Mouse (Mus musculus) brain, adult 2 months (tissue): ENCODE results near the gene Gm20503.

Experiments used
- DNase-seq: peaks from one replicate; pipeline ENCODE4 v3.0.0; 2011; ENCODE audit warnings: low read depth, low spot score

Gene Gm20503

DNA sequence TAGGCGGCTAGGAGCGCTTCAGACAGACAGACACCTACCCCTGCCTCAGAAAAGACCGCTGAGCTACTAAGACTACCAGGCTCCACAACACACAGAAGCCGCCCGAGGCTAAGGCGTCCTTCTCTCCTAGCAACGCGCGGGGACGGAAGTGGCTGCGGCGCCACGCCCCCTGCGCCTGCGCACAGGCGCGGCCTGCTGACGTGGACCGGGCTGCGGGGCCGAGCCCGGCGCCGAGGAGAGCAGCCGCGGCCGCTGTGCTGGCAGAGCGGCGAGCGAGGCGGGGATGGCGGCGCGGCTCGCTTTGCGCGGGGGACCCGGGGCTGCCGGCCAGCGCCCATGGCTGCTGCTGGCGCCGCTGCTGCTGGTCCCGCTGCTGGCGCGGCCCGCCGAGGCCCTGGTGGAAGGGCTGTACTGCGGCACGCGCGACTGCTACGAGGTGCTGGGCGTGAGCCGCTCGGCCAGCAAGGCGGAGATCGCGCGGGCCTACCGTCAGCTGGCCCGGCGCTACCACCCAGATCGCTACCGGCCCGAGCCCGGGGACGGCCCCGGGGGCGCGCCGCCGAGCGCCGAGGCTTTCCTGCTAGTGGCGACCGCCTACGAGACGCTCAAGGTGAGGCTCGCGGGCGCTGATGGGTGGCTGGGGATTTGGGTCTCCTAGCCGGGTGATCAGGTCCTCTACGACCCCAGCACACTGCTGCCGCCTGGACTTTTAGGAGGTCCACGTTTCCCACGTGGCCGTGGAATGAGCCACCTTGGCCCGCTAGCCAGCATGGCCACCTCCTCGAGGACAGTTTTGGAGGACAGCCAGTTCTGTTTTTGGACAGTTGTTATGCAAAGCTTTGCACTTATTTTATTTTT, at the start of gene Gm20503:
Gene Gm20503 (plus strand): TSS at position 263 of the 858 bp plus-strand sequence.
- DNase-seq, result peak; percentile 96

DNA sequence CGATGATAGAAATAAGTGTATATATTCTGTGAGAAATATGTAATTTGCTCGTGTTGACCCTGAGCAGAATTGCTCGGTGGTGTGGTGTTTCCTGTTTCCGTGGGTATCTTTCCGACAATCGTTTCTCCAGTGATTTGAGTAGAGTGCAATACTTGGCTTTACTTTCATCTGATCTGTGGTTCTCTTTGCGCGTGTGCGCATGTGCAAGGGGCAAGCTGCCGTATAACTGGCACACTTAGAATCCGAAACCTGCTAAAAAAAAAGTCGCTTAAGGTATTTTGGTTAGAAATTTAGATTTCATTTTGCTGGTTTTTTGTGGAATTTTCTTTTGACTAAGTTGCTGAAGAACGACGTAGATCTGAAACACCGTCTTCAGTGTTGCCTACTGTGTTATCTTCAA, 41.3 kb upstream of the Gm20503 start:
- no peak for DNase-seq

DNA sequence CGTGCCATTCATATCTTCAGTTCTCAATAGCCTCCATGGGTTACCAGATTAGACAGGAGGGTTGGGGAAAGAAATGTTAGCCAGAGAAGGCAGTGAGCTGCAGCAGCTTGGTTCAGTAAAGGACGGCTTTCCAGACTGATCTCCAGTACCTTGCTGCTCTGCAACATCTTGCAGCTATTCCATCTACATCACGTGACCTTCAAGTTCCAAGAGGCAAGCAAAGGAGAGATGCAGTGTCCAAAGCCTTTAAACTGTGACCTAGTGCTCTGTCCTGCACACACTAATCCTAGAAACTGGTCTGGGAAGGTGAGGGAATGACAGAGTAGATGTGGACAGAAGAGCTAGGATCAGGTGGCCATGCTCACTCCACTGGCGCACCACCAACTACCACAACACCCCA, 39.7 kb upstream of the Gm20503 start:
- DNase-seq, result no peak

DNA sequence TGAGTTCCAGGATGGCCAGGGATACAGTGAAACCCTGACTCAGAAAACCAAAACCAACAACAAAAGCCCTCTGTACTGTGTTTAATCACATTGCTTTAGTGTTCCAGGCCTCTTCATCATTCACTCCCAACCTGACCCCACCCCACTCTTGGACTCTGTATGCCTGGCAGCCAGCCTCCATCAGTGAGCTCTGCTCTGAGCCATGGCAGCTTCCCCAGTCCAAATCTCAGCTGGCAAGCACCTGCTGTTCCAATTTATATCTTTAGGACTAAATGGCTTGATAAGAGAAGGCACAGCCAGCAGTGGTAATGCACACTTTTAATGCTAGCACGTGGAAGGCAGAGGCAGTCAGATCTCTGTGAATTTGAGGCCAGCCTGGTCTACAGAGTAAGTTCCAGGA, 37.9 kb upstream of the Gm20503 start:
- no peak for DNase-seq

DNA sequence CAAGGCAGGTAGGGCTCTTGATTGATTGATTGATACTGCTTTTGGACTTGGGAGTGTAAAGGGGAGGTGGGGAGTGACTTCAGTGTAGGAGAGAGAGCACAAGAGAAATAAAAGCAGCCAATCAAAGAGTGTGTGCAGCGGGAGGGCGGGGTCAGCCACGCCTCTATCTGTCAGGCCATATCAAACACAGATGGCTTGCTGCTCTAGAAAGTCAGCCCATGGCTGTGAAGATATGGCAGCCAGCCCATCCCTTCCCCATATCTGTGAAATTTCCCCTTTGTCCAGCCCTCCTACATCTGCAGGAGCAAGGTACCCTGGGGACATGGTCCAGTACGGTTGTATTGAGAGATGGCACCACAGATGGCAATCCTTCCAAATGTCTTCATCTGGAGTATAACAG, 32.3 kb upstream of the Gm20503 start:
- no peak for DNase-seq

DNA sequence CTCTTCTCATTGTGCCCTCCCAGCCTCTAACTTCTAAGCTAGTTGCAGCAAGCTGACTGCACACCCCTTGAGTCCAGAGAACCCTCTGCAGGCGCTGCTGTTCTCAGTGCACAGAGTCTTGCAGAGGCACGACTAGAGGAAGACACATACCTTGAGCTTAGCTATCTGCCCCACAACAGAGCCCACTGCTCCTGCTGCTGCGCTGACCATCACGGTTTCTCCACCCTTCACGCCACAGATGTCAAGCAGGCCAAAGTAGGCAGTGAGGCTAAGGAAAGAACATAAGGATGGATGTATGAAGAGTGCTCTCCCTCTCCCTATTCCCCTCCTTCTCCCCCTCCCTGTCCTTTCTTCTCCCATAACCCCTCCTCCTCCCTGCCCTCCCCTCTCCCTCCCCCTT, 27.3 kb upstream of the Gm20503 start:
- DNase-seq, result no peak

DNA sequence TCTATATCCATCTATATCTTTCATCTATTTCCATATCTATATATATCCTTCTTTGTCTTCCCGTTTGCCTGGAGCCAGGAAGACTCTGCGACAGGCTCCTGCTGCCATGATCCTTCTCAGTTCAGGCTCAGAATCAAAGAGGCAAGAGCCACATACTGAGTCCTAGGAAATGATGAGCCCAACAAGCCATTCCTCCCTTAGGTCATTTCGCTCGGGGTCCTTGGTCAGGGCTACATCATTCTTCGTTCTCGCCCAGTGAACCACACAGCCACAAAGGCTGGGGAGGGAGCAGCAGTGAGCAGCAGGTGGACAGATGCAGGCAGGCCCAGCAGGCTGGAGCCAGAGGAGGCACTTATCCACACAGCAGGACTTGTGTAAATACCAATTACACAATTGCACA, 21.6 kb upstream of the Gm20503 start:
- no peak for DNase-seq

DNA sequence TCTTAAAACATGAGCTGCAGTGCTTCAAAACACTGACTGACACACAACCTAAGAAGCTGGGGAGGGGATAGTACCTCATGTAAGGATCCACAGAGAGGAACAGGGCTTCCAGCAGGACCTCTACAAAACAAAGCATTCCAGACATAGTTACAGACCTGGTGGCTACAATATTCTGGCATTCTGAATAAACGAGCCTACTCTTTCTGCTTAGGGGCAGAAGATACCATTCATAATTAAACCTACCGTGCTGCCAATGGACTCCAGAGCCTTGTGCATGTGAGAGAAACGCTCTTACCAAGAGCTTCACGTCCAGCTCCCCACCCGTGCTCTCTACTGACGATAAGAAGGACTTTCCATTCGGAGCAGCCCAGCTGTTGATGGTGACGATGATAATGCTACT, 20.2 kb upstream of the Gm20503 start:
- DNase-seq, result no peak

DNA sequence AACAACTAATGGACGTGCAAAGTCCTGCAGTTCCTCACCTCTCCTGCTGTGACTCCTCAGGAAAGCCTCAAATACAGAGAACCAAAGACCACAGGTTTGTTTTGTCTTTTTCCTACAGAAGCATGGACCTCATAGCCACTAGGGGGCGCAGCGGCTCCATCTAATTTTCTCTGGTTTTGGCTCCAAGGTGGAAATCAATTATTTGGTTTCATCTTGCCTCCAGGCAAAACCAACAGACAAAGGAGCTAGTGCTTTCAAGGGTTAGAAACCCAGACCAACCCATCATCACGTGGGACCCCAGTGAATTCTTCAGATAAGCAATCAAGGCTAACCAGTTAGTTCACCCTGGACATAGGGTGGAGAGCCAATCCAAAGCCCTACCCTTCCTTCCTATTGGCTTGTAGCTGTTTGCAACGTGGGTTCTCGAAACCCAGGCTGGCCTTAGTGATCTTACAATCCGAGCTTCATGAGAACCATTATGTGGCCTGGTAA, 17.8 kb upstream of the Gm20503 start:
- peak; percentile 76 for DNase-seq

DNA sequence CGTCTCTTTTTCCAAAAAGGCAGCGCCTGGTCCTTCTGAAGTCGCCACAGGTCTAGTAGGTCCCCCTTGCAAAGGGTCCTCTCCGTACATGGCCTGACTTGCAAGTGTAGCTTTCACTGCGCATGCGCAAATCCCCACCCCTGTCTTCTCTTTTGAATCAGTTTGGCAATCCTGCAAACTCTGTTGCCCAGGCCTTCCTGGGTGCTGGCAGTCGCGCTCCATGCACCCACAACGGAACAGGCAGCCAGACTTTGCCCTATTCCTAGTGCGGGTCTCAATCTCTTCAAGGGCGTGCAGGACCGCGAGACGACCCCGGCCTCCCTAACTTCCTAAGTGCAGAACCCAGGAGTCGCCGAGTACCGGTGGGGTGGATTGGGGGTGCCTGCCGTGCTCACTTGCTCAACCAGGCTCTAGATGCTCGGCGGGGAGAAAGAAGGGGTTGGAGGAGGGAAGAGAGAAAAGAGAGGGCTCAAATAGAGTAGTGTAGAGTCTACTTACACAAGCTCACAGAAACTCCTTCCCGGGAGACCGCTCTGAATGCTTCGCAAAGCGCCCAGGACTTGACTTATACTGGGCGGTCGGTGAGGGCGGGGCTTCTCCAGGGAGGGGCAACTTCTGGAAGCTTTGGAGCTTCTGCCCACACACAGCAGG, 16.3 kb upstream of the Gm20503 start, which contains the start of gene Ptgr1:
Gene Ptgr1 (minus strand): TSS at position 580 of the 651 bp plus-strand sequence.
- DNase-seq, result peak; percentile 90

DNA sequence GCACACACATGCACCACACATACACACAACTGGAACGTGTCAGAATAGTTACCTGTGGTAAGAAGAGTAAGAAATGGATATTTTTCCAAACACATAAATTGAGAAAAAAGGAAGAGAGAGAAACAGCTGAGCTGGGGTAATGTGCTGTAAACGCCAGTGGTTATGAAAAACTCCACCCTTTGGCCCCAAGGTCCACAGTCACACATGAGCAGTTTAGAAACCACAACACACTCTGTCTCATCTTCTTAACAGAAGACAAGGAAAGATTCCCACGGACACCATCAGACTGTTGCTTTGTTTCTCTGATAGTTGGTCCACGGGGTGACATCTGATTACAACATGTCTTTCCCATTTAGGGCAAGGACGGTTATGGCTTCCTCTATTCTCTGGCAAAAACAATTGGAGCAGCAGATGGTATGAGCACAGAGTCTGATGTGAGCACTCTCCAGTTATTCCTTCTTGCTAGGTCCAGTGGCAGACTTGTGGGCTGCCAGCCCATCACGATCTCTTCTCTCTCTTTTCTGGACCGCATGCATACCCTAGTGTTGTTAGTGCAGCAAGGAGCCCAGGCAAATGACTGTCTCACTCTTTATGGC, 13.6 kb upstream of the Gm20503 start:
- peak; percentile 41 for DNase-seq

DNA sequence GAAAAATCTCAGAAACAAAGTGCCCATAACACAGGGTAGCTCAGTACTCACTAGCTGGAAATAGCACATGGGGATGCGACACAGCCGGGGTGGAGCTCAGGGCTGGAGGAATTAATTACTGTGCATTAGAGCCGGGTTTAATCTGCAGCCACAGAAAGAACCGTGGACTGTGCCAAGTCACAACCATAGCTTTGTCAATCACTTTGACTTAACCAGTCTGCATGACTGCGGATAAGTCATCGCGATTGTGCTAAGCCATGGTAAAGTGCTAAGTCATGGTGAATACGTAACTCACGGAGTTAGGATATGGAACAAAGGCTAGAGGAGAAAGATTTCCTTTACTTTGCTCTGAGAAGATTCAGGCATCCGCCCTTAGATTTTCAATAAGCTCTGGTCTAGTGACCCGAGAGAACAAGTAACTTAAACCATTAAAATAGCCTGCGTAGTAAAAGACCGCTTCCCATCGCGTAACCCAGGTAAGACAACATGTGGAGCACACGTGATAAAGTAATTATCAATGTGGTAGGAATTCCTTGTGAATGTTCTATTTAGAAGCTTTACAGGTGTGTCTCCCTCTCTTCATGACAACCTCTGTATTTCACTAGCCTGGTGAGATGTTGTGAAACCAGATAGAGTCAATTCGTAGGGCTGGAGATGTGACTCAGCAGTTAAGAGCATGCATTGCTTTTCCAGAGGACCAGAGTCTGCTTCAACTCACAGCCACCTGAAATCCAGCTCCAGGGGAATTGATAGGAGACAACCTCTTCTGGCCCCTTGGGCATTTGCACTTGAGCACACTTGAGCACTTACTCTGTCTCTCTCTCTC, 12.2 kb upstream of the Gm20503 start:
- DNase-seq, result no peak

DNA sequence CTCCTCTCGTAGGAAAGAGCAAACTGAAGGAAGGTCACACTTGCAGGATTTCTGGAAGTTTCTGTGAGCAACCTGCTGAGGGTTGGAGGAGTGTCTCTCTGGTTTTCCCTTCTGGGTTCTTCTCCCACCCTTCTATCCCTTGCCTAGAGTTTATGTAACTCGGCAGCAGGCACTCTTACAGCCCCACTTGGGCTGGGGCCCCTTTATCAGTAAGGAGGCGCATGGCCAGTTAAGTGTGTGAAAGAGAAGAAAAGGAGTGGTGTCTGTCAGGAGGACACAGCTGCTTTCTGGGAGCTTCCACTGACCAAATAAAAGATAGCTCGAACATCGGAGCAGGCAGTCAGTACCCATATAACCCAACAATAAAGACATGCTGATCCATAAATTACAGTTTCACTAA, 10.8 kb upstream of the Gm20503 start:
- no peak for DNase-seq

DNA sequence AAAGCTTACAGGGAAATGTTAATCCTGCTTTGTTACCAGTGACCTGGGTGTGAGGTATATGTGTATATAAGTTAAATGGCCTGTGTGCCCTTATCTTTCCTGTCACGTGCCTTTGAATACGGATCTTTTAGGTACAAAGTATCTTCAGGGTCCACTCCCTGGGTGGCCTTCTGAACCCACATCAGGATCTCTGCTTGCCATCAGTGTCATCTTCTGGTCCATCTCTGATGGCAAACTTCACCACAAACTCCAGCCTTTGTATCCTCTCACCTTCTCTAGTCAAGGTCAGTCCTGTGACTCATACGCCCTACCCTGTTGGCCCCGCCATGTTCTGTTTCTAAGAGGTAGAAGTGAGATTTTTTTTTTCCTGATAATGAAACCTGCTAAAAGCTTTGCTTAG, 8.2 kb upstream of the Gm20503 start, which contains the start of gene Dnajc25:
Gene Dnajc25 (plus strand): TSS at position 301 of the 400 bp plus-strand sequence.
- no peak for DNase-seq

DNA sequence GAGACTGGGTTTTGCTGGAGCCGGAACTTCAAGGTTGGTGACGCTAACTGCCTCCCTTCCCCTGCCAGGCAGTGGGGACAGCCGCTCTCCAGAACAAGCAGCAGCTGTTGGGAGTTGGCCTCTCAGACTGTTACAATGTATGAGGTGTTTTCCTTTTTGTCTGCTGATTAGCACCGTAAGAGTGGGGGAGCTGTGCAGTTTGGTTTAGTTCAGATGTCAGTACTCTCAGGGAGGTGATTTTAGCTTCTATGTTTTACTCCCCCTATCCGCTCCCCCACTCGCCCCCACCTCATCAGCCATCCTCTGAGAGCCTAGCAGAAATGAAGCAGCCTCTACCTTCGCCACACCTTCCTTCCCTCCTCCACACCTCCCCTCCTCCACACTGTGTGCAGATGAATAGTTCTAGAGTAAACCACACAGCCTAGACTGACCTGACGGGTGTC, 7.7 kb upstream of the Gm20503 start:
- no peak for DNase-seq

DNA sequence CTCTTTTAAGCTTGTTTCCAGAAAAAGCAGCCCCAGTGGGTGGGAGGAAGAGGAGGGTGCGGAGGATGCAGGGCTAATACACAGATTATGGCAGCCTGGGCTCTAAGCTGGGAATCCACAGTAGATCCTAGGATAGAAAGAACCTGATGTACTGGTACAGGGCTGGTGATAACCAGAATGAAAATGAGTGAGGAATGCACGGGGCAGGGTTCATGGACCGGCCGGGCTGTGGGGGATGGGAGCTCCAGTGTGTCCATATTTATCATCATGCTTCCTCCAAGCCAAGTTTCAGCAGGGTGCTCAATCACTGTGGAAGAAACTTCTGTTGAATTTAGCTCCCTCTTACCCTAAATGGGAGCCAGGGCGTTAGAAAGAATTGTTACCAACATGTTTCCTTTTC, 5.9 kb upstream of the Gm20503 start:
- no peak for DNase-seq

DNA sequence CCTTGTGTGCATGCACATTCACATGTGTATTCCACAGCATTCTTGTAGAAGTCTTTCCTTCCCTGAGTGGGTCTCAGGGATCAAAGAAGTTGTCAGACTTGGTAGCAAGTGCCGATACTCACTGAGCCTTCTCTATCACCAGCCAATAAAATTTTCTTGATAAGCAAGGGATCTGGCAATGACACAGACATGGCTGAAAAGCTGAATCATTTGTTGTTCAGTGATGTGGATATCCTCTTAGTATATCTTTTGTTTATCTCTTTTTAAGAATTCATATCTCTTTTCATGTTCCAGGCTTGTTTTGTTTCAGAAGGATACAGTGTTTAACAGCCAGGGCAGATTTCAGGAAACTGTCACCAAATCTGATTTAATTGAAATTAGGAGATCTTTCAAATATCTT, 4.3 kb upstream of the Gm20503 start:
- no peak for DNase-seq

DNA sequence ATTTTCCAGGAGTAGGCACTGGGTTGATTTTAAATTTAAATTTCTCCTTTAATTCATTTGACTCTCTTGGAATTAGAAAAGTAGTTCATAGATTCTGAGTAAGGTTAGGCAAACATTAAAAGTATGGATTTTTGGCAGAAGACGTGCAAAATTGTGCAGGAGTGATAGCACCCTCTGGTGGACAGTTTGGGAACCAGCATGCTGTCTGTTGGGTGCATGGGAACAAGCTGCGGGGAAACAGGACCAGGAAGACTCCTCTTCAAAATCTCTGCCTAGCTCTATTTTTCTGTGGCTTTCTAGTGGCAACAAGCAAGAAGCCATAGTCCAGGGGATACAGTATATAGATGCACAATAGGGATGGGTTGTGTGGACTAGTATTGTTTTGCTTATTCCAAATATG, 3.3 kb upstream of the Gm20503 start:
- peak; percentile 88 for DNase-seq

DNA sequence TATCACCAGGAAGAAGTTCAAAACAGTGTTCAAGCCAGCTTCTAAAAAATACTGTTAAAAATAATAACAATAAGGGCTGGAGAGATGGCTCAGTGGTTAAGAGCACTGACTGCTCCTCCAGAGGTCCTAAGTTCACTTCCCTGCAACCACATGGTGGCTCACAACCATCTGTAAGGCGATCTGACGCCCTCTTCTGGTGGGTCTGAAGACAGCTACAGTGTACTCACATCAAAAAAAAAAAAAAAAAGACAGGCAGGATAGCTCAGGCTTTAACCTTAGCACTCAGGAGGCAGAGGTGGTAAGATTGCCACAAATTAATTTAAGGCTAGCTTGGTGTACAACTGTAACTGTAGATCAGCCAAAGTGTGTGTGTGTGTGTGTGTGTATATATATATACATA, 2.4 kb upstream of the Gm20503 start:
- DNase-seq, result peak; percentile 69

DNA sequence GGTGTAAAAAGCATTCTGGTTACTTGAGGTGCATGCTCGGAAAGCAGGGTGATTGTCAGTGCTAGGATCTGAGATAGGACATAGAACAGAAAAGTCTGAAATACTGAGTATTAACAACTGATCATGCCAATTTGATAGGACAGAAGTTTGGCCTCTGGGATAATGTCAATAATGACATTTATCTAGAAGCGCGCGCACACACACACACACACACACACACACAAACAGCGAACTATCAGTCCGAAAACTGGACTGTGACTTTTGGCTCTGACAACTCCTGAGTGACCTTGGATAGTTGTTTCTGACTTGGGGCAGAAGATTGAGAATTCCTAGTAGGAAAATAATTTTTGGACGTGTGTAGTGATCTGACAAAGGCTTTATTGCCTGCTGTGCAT, 793 bp downstream of the Gm20503 start:
- DNase-seq, result no peak

DNA sequence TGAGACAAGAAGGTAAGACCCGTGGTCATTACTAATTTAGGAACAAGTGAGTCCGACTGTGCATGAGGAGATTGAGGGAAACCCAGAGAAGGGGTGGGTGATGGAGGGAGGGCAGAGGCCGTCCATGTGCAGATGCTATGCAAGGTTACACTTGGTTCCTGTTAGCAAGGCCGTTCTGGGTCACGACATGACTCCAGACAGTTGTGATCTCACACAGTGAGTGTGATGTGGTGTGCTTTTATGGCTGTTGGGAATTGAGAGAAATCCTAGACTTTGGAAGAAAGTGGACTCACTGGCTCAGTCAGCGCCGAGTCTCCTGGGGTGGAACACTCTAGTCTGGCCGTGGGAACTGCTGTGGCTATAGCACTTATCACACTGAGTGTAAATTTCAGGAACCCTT, 3.2 kb downstream of the Gm20503 start:
- DNase-seq, result no peak

DNA sequence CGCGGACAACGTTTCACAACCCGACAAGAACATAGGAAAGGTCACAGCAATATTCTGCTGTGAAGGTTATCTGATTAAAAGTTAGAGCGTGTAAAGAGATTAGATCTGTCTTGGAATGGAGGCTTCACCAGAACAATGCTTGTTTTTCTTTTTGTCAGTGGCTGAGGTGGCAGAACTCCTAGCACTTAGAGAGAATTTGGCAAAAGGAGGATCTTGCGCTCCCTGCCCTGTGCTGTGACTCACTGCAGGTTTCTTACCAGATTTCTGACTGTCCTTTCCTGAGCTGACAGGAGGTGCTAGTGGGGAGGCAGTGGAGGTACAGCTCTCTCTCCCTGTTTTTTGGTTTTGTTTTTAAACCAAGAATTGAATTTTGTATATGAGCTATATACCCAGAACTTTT, 4.0 kb downstream of the Gm20503 start:
- DNase-seq, result peak; percentile 70
